In genomic region chr17:61890631-61891030, GRCm38 (mm10) we compare ENCODE assay signal across 29 mouse cellular contexts.
DNase-seq lines count a peak whose midpoint lies in the region; ATAC-seq lines count a peak whose summit lies in the region.
"Had no signal": no experiment of that assay in that cellular context is flagged by ENCODE, and none has a peak within 500 bp of the region (broad histone marks: within the 10 kb centered on the region; RNA-seq: fewer than 3 reads in every experiment).

No protein-coding gene starts in this region.

- H3K9ac ChIP-seq in kidney, embryonic 15.5 days: no peak overlapping the region
- H3K9ac ChIP-seq: embryonic facial prominence, embryonic 12.5 days; forebrain, embryonic 12.5 days; forebrain, embryonic 15.5 days; heart, embryonic 13.5 days; hindbrain, embryonic 12.5 days; hindbrain, embryonic 15.5 days; intestine, embryonic 15.5 days had no signal

- ATAC-seq in kidney, embryonic 15.5 days (replicated peaks; ENCODE audit: low FRiP score): no peak
- ATAC-seq: forebrain, embryonic 15.5 days; intestine, embryonic 15.5 days; Patski had no signal

- 51% methylated on average over 4 of the region's 4 CpGs for WGBS in embryonic facial prominence, embryonic 10.5 days
- WGBS in midbrain, embryonic 10.5 days: 81% methylated on average over 4 of the region's 4 CpGs
- WGBS in kidney, embryonic 15.5 days: 76% methylated on average over 4 of the region's 4 CpGs

- peak; percentile 34 for DNase-seq in embryo, embryonic 11 days
- no peak for DNase-seq in embryo, embryonic 9.5 days (ENCODE audit: extremely low spot score)
- DNase-seq in embryonic facial prominence, embryonic 10.5 days (ENCODE audit: low spot score): peak; percentile 8
- DNase-seq in forelimb bud, embryonic 11.5 days (ENCODE audit: low read depth, low spot score): peak; percentile 52
- DNase-seq in layer of hippocampus, postnatal 36 days: no peak
- DNase-seq in midbrain, embryonic 10.5 days (ENCODE audit: low spot score): no peak
- DNase-seq: adrenal gland, postnatal 10 days; adrenal gland, postnatal 36 days; B cell, adult 2 months; cerebellum, adult 11 months; cerebellum, adult 2 months; cerebellum, adult 9-11 months; cerebellum, postnatal 25 days; gastrocnemius, postnatal 10 days; gastrocnemius, postnatal 36 days; heart, adult 2 months had no signal

- no peaks in the 10 kb centered on the region for H3K36me3 ChIP-seq in embryonic facial prominence, embryonic 10.5 days (replicated peaks)
- no peaks in the 10 kb centered on the region for H3K36me3 ChIP-seq in midbrain, embryonic 10.5 days
- no peaks in the 10 kb centered on the region for H3K36me3 ChIP-seq in kidney, embryonic 15.5 days
- H3K36me3 ChIP-seq: embryonic facial prominence, embryonic 12.5 days; forebrain, embryonic 12.5 days; forebrain, embryonic 15.5 days; G1E; heart, embryonic 10.5 days; heart, embryonic 13.5 days; hindbrain, embryonic 12.5 days; hindbrain, embryonic 15.5 days; intestine, embryonic 15.5 days had no signal

- no peak overlapping the region for H3K4me2 ChIP-seq in kidney, embryonic 15.5 days
- H3K4me2 ChIP-seq: embryonic facial prominence, embryonic 12.5 days; forebrain, embryonic 12.5 days; forebrain, embryonic 15.5 days; heart, embryonic 13.5 days; hindbrain, embryonic 12.5 days; hindbrain, embryonic 15.5 days; intestine, embryonic 15.5 days had no signal

- no peak overlapping the region for H3K27ac ChIP-seq in embryonic facial prominence, embryonic 10.5 days (replicated peaks)
- no peak overlapping the region for H3K27ac ChIP-seq in midbrain, embryonic 10.5 days (replicated peaks)
- H3K27ac ChIP-seq in kidney, embryonic 15.5 days: no peak overlapping the region
- H3K27ac ChIP-seq: embryonic facial prominence, embryonic 12.5 days; forebrain, embryonic 12.5 days; forebrain, embryonic 15.5 days; heart, adult 2 months; heart, embryonic 10.5 days; heart, embryonic 13.5 days; hindbrain, embryonic 12.5 days; hindbrain, embryonic 15.5 days; intestine, embryonic 15.5 days had no signal

- no peak overlapping the region for H3K4me3 ChIP-seq in embryonic facial prominence, embryonic 10.5 days
- H3K4me3 ChIP-seq in midbrain, embryonic 10.5 days: no peak overlapping the region
- no peak overlapping the region for H3K4me3 ChIP-seq in kidney, embryonic 15.5 days (replicated peaks)
- H3K4me3 ChIP-seq: embryonic facial prominence, embryonic 12.5 days; erythroblast, embryonic 14.5 days; forebrain, embryonic 12.5 days; forebrain, embryonic 15.5 days; heart, adult 2 months; heart, embryonic 10.5 days; heart, embryonic 13.5 days; hindbrain, embryonic 12.5 days; hindbrain, embryonic 15.5 days; intestine, embryonic 15.5 days had no signal

- peaks cover 2% of the 10 kb centered on the region; the same call in 1 of the 2 replicates for H3K4me1 ChIP-seq in embryonic facial prominence, embryonic 10.5 days
- no peaks in the 10 kb centered on the region for H3K4me1 ChIP-seq in midbrain, embryonic 10.5 days
- no peaks in the 10 kb centered on the region for H3K4me1 ChIP-seq in kidney, embryonic 15.5 days
- H3K4me1 ChIP-seq: forebrain, embryonic 12.5 days; forebrain, embryonic 15.5 days; heart, embryonic 10.5 days; heart, embryonic 13.5 days; hindbrain, embryonic 12.5 days; hindbrain, embryonic 15.5 days; intestine, embryonic 15.5 days had no signal

- H3K9me3 ChIP-seq in embryonic facial prominence, embryonic 10.5 days: no peaks in the 10 kb centered on the region
- H3K9me3 ChIP-seq in midbrain, embryonic 10.5 days (replicated peaks): no peaks in the 10 kb centered on the region
- no peaks in the 10 kb centered on the region for H3K9me3 ChIP-seq in kidney, embryonic 15.5 days (replicated peaks)
- H3K9me3 ChIP-seq: embryonic facial prominence, embryonic 12.5 days; forebrain, embryonic 12.5 days; forebrain, embryonic 15.5 days; G1E; heart, embryonic 10.5 days; heart, embryonic 13.5 days; hindbrain, embryonic 12.5 days; hindbrain, embryonic 15.5 days; intestine, embryonic 15.5 days had no signal

- no peaks in the 10 kb centered on the region for H3K27me3 ChIP-seq in embryonic facial prominence, embryonic 10.5 days (replicated peaks; ENCODE audit: low read depth, poor library complexity, severe bottlenecking)
- no peaks in the 10 kb centered on the region for H3K27me3 ChIP-seq in midbrain, embryonic 10.5 days (ENCODE audit: low read depth, poor library complexity, severe bottlenecking)
- no peaks in the 10 kb centered on the region for H3K27me3 ChIP-seq in kidney, embryonic 15.5 days
- H3K27me3 ChIP-seq: CH12.LX; embryonic facial prominence, embryonic 12.5 days; forebrain, embryonic 12.5 days; forebrain, embryonic 15.5 days; heart, embryonic 13.5 days; hindbrain, embryonic 12.5 days; hindbrain, embryonic 15.5 days; intestine, embryonic 15.5 days had no signal

Comparison
In these comparisons a context has a peak if more than half of its experiments do, and no peak if none do; other contexts are left out.
1. DNase-seq: peak in embryo, embryonic 11 days (single experiment), embryonic facial prominence, embryonic 10.5 days (single experiment) and forelimb bud, embryonic 11.5 days (single experiment); none in embryo, embryonic 9.5 days (single experiment), layer of hippocampus, postnatal 36 days (0 of 2) and midbrain, embryonic 10.5 days (single experiment).